Mouse (Mus musculus): ENCODE results near the gene Olfr552.
"Not testable (repeated sequence)": the region's sequence is repeated elsewhere in the genome, so short reads cannot be mapped to it uniquely, and the experiment has no call there.

Gene Olfr552

GRCm38 (mm10) chr7:102597378-102598031 lies at the start of gene Olfr552:
Gene Olfr552, plus strand, starts transcription at chr7:102597770.
- no peak for DNase-seq (ENCODE audit: low spot score in 2 of 2)

- no peak for DNase-seq (ENCODE audit: low spot score in 2 of 2)
Measured at GRCm38 (mm10) chr7:102549570-102549969, 48.0 kb upstream of the Olfr552 start, which contains the start of gene Olfr549. Gene Olfr549, plus strand, starts transcription at chr7:102549870.

GRCm38 (mm10) chr7:102553279-102553678 lies 44.3 kb upstream of the Olfr552 start:
- no peak for DNase-seq (ENCODE audit: low spot score in 2 of 2)

GRCm38 (mm10) chr7:102564999-102565997 lies 32.3 kb upstream of the Olfr552 start, which contains the start of gene Trim21:
Gene Trim21, minus strand, starts transcription at chr7:102565486.
- peak; percentile 93 for DNase-seq (ENCODE audit: low spot score in 2 of 2)

- no peak for DNase-seq (ENCODE audit: low spot score in 2 of 2)
Measured at GRCm38 (mm10) chr7:102566219-102566618, 31.4 kb upstream of the Olfr552 start.

GRCm38 (mm10) chr7:102571142-102571541 lies 26.4 kb upstream of the Olfr552 start, which contains the start of gene Olfr550:
Gene Olfr550, plus strand, starts transcription at chr7:102571442.
- peak in 1 of 2 experiments; percentile 10 for DNase-seq (ENCODE audit: low spot score in 2 of 2)

GRCm38 (mm10) chr7:102573174-102573830 lies 24.3 kb upstream of the Olfr552 start:
- no peak for DNase-seq (ENCODE audit: low spot score in 2 of 2)

- no peak for DNase-seq (ENCODE audit: low spot score in 2 of 2)
Measured at GRCm38 (mm10) chr7:102575998-102576397, 21.6 kb upstream of the Olfr552 start.

GRCm38 (mm10) chr7:102591786-102592185 lies 5.8 kb upstream of the Olfr552 start, which contains the start of gene Olfr551:
Gene Olfr551, minus strand, starts transcription at chr7:102591886.
- no peak for DNase-seq (ENCODE audit: low spot score in 2 of 2)

GRCm38 (mm10) chr7:102618118-102618517 lies 20.5 kb downstream of the Olfr552 start, which contains the start of gene Olfr553:
Gene Olfr553, minus strand, starts transcription at chr7:102618218.
- no peak for DNase-seq (ENCODE audit: low spot score in 2 of 2)

- DNase-seq (ENCODE audit: low spot score in 2 of 2): peak; percentile 12 to 13
Measured at GRCm38 (mm10) chr7:102619608-102620007, 22.0 kb downstream of the Olfr552 start.

GRCm38 (mm10) chr7:102620368-102620767 lies 22.8 kb downstream of the Olfr552 start:
- not testable (repeated sequence) for DNase-seq (ENCODE audit: low spot score in 2 of 2)

- DNase-seq (ENCODE audit: low spot score in 2 of 2): peak in 1 of 2 experiments; percentile 38
Measured at GRCm38 (mm10) chr7:102636665-102637064, 39.1 kb downstream of the Olfr552 start.

- no peak for DNase-seq (ENCODE audit: low spot score in 2 of 2)
Measured at GRCm38 (mm10) chr7:102638132-102638531, 40.6 kb downstream of the Olfr552 start, which contains the start of gene Olfr554. Gene Olfr554, plus strand, starts transcription at chr7:102638432.

GRCm38 (mm10) chr7:102644945-102645344 lies 47.4 kb downstream of the Olfr552 start:
- DNase-seq (ENCODE audit: low spot score in 2 of 2): not testable (repeated sequence)
